Mouse (Mus musculus) lung, embryonic 14.5 days (tissue): ENCODE results near the gene Fmnl2. TPM values are rescaled to one million over a fixed set of nuclear protein-coding genes. Genes with fewer than 3 reads are reported as not detected.
A peak's percentile ranks its signal among the peaks of the same experiment; 100 is the strongest.

Experiments
- ATAC-seq: fragments of 200-750 bp; cut with Nextera tagmentation; 2 replicates; pipeline ENCODE4 v1.8.0; 2017; ENCODE audit warnings: mild to moderate bottlenecking, moderate TSS enrichment, moderate library complexity; ENCODE audit not compliant: insufficient read depth
- DNase-seq: peaks from one replicate; pipeline ENCODE4 v3.0.0-alpha.2; 2015
- H3K27ac ChIP-seq: fragments of 300-500 bp; sonication (generic); 2 replicates; pipeline ENCODE4 v1.5.1; 2014; ENCODE audit warnings: low read depth, mild to moderate bottlenecking, moderate library complexity
- H3K27me3 ChIP-seq: fragments of 300-500 bp; sonication (generic); 2 replicates; pipeline ENCODE4 v1.6.1; 2014; ENCODE audit warnings: low read length, control low read depth; ENCODE audit not compliant: insufficient read depth
- H3K36me3 ChIP-seq: fragments of 300-500 bp; sonication (generic); 2 replicates; pipeline ENCODE4 v1.6.1; 2014; ENCODE audit warnings: control low read depth; ENCODE audit not compliant: insufficient read depth
- H3K4me1 ChIP-seq: fragments of 300-500 bp; sonication (generic); 2 replicates; pipeline ENCODE4 v1.6.1; 2014; ENCODE audit warnings: antibody characterized with exemption, control low read depth; ENCODE audit not compliant: insufficient read depth
- H3K4me2 ChIP-seq: fragments of 300-500 bp; sonication (generic); 2 replicates; pipeline ENCODE4 v1.6.1; 2014; ENCODE audit warnings: mild to moderate bottlenecking
- H3K4me3 ChIP-seq: fragments of 300-500 bp; sonication (generic); 2 replicates; pipeline ENCODE4 v1.5.1; 2014; ENCODE audit warnings: low read depth, low read length
- H3K9ac ChIP-seq: fragments of 300-500 bp; sonication (generic); 2 replicates; pipeline ENCODE4 v1.6.1; 2014
- H3K9me3 ChIP-seq: fragments of 300-500 bp; sonication (generic); 2 replicates; pipeline ENCODE4 v1.6.1; 2016; ENCODE audit warnings: low read depth, low read length, control low read depth
- CTCF ChIP-seq: IDR thresholded peaks from 2 replicates; pipeline ENCODE4 v1.5.1; 2016; ENCODE audit warnings: antibody characterized with exemption, low read depth
- WGBS: fragments of 180-500 bp; shearing (Covaris S2); extraction: QIAGEN DNeasy Blood & Tissue Kit; methylation state at CpG from one replicate; pipeline ENCODE4 v1.1.7; 2014; 5-methylcytosine and 5-hydroxymethylcytosine counted together
- polyA plus RNA-seq: library from polyadenylated mRNA; unstranded; fragments of >200 nt; fragmentation: Nextera tagmentation; extraction: Ambion mirVana; gene quantifications from 2 replicates; pipeline ENCODE4 v1.2.1, GENCODE M21; 2014

Fmnl2 gene
- polyA plus RNA-seq, 1 experiment from 2014 or later = 5.0 TPM

DNA sequence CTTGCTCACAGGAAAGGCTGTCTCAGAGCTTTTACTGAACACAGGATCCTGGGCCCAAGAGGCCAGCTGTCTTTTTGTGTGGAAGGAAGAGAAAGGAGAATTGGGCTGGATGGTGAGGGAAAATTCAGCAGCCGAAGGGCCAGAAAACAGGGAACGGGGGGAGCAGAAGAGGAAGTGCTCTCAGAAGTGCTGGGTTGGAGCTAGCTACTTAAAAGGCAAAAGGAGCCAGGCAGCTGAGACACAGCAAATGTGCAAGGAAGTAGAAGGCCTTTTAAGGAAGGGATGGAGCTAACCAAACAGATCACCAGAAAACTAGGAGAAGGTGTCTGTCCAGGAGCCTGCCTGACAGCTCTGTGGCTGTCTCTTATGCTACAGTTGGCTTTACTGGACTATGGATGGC lies 103.0 kb downstream of the Fmnl2 start:
- no peak for DNase-seq
- WGBS = 32% methylated on average over 2 of the region's 2 CpGs
- Histone ChIP-seq H3K4me3 (no peak overlapping the region), H3K9ac (no peak overlapping the region), H3K4me1 (peaks cover 10% of the 10 kb centered on the region), H3K27ac (peak overlapping the region; percentile 9; the same call in 1 of the 2 replicates), H3K36me3 (no peaks in the 10 kb centered on the region), H3K9me3 (no peaks in the 10 kb centered on the region), H3K4me2 (no peak overlapping the region), H3K27me3 (no peaks in the 10 kb centered on the region)
- ATAC-seq = no peak
- TF ChIP-seq CTCF = no peak

DNA sequence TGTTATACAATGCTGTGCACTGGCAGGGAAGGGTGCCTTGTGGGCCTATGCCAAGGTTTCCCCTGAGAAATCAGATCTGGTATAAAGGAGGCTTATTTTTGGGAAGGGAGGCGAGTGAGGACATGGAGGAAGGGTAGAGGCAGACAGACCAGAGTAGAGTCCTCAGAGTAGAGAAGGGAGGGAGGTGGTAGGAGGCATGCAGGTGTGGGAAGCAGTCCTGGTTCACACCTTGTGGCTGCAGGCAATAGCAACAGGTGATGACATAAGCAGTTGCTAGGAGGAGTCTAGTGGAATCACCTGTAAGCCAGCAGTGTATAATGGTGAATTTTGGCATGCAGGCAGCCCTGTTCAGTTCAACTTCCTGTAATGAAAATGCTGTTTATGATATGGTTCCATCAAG lies 105.8 kb downstream of the Fmnl2 start:
- 75% methylated on average over 1 of the region's 1 CpGs for WGBS
- DNase-seq = no peak
- no peak overlapping the region for H3K27ac ChIP-seq
- no peak overlapping the region for H3K4me2 ChIP-seq
- no peaks in the 10 kb centered on the region for H3K36me3 ChIP-seq
- no peak for ATAC-seq
- no peak overlapping the region for H3K4me3 ChIP-seq
- no peak for TF ChIP-seq CTCF
- H3K9me3 ChIP-seq = no peaks in the 10 kb centered on the region
- H3K4me1 ChIP-seq = peaks cover 8% of the 10 kb centered on the region
- H3K27me3 ChIP-seq = no peaks in the 10 kb centered on the region
- no peak overlapping the region for H3K9ac ChIP-seq

DNA sequence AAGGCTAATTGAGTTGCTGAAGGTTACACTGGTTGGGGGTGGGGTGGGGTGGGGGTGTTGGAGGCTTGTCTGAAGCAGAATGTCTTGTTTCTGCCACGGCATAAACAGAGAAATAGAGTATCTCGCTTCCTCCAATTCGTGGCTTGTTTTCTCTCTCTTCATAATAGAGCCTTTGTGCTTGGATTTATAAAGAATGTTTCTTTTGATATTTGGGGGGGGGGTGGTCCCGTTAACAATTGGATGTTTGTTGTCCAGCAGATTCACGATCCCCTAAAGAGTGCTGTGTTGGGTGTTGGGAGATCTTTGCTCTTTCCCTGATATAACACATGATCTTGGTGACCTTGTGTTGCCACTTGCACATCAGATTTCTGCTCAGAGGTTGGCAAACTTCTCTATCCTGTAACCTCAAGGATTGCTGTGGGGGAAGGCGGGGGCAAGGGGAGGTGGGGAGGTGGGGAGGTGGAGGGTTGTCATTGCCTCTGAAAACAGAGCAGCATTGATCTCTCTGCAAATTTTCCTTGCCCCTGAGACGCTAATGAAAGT lies 106.8 kb downstream of the Fmnl2 start:
- no peaks in the 10 kb centered on the region for H3K9me3 ChIP-seq
- H3K4me1 ChIP-seq = peaks cover 3% of the 10 kb centered on the region
- H3K4me2 ChIP-seq = no peak overlapping the region
- no peak for DNase-seq
- H3K36me3 ChIP-seq = no peaks in the 10 kb centered on the region
- H3K27me3 ChIP-seq = no peaks in the 10 kb centered on the region
- no peak for TF ChIP-seq CTCF
- WGBS = 63% methylated on average over 7 of the region's 7 CpGs
- no peak overlapping the region for H3K9ac ChIP-seq
- ATAC-seq = no peak
- H3K27ac ChIP-seq = no peak overlapping the region
- H3K4me3 ChIP-seq = no peak overlapping the region

DNA sequence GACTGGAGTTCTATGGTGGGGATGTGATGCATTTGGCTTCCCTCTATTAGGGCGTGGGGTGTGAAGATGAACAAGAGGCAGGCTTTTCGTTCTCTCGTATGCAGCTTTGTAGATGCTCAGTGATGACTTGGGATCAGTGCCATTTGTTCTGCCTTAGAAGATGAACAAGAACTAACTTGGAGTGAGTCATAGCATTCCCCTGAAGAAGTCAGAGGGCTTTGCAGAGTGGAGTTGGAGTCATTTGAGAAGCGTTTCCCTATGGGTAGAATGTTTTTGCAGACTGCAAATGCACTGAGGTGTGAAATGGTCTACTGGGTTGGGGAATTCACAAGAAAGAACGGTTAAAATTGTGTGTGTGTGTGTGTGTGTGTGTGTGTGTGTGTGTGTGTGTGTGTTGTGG lies 108.6 kb downstream of the Fmnl2 start:
- no peak for TF ChIP-seq CTCF
- no peaks in the 10 kb centered on the region; the same call in 1 of the 2 replicates for H3K4me1 ChIP-seq
- ATAC-seq (no peak), DNase-seq (no peak)
- WGBS = 73% methylated on average over 5 of the region's 5 CpGs
- H3K9ac ChIP-seq = no peak overlapping the region
- H3K4me2 ChIP-seq = no peak overlapping the region
- H3K27ac ChIP-seq = no peak overlapping the region
- H3K27me3 ChIP-seq = no peaks in the 10 kb centered on the region
- H3K4me3 ChIP-seq = no peak overlapping the region
- no peaks in the 10 kb centered on the region for H3K36me3 ChIP-seq
- H3K9me3 ChIP-seq = no peaks in the 10 kb centered on the region

DNA sequence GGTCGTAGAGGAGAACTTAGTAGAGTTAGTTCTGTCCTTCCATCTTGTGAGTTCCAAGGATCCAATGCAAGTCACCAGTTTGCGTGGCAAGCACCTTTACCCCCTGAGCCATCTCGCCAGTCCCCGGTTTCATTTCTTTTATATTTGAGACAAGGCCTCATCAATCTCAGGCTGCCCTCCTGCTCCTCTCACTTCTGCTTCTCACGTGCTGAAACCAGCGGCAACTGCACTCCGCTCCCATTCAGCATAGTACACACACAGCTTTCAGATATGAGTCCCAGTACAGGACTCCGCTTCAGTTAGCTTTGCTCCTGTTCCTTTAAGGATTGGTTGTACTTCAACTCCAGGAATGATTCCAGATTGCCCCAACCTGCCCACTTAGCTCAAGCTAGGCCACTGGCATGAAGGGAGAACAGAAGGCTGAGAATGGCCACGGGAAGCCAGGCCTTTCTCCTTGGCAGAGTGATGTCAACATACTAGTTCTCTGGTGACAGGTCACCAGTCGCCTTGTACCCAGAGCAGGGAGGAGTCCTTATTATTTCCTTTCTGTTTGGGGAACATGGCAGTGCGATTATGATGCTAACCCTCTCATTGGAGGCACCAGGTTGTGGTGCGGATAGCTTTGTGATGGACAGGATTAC lies 109.3 kb downstream of the Fmnl2 start:
- Histone ChIP-seq H3K4me3 (no peak overlapping the region), H3K9ac (no peak overlapping the region), H3K27ac (no peak overlapping the region), H3K27me3 (no peaks in the 10 kb centered on the region), H3K4me1 (no peaks in the 10 kb centered on the region; the same call in 1 of the 2 replicates), H3K9me3 (no peaks in the 10 kb centered on the region), H3K4me2 (no peak overlapping the region), H3K36me3 (no peaks in the 10 kb centered on the region)
- TF ChIP-seq CTCF = no peak
- DNase-seq = no peak
- 79% methylated on average over 12 of the region's 12 CpGs for WGBS
- no peak for ATAC-seq

DNA sequence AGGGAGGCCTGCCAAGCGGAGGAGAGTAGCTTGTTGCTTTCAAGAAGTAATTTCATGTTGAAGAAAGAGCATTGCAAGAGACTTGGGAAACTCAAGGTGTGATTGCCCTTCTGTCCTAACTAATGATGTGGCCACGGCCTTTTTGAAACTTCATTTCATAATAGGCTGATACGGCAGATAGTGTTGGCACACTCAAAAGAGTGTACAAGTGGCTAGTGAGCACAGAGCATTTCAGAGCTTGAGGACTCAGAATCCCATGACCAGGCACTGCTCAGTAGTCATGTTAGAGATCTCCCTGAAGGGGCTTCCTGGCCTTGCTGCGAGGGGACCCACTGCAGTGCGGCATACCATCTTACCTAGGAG lies 109.8 kb downstream of the Fmnl2 start:
- no peaks in the 10 kb centered on the region for H3K36me3 ChIP-seq
- ATAC-seq (no peak), DNase-seq (no peak)
- H3K4me3 ChIP-seq = no peak overlapping the region
- H3K9me3 ChIP-seq = no peaks in the 10 kb centered on the region
- no peaks in the 10 kb centered on the region for H3K27me3 ChIP-seq
- H3K4me1 ChIP-seq = no peaks in the 10 kb centered on the region; the same call in 1 of the 2 replicates
- no peak overlapping the region for H3K27ac ChIP-seq
- no peak overlapping the region for H3K4me2 ChIP-seq
- no peak overlapping the region for H3K9ac ChIP-seq
- no peak for TF ChIP-seq CTCF
- 87% methylated on average over 5 of the region's 5 CpGs for WGBS

DNA sequence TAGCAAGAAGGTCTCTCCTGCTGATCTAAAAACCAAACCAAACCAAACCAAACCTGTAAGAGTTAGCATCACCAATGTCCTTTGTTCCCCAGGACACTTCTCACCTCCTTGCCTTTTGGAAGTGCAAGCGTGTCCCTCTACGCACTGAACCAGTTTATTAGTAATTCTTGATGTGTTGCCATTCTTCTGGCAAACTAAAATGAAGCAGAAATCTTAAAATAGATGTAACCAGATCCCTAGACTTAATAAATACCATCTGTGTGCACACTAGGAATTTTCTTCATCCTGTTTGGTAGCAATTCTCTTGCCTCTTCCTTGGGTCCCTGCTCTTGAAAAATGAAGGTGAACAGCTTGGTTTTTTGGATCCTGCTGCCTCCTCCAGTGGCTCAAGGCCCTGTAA lies 111.2 kb downstream of the Fmnl2 start:
- 82% methylated on average over 2 of the region's 2 CpGs for WGBS
- DNase-seq (no peak), ATAC-seq (no peak)
- Histone ChIP-seq H3K27ac (no peak overlapping the region), H3K4me1 (peaks cover 3% of the 10 kb centered on the region; the same call in 1 of the 2 replicates), H3K27me3 (no peaks in the 10 kb centered on the region), H3K4me3 (no peak overlapping the region), H3K36me3 (no peaks in the 10 kb centered on the region), H3K4me2 (no peak overlapping the region), H3K9me3 (no peaks in the 10 kb centered on the region), H3K9ac (no peak overlapping the region)
- no peak for TF ChIP-seq CTCF
